Mouse (Mus musculus) heart, adult 2 months (tissue): ENCODE results near the gene Trp63.

Experiments used
- CTCF ChIP-seq: fragments of 200-600 bp; IDR thresholded peaks from 2 replicates; pipeline ENCODE4 v1.8.1; 2022; ENCODE audit warnings: antibody characterized with exemption, mild to moderate bottlenecking, moderate library complexity
- EP300 ChIP-seq: fragments of 200-500 bp; IDR thresholded peaks from 2 replicates; pipeline ENCODE4 v1.6.1; 2011; ENCODE audit warnings: low read depth, low read length, control low read depth; ENCODE audit not compliant: insufficient read depth
- POLR2A ChIP-seq: fragments of 200-500 bp; IDR thresholded peaks from 2 replicates; pipeline ENCODE4 v1.6.1; 2011; ENCODE audit warnings: mild to moderate bottlenecking, low read depth, low read length, control low read depth; ENCODE audit not compliant: insufficient read depth

- TF ChIP-seq CTCF: no peak
- no peak for TF ChIP-seq POLR2A
- no peak for TF ChIP-seq EP300
Measured at GRCm38 (mm10) chr16:25737623-25738050, 54.1 kb downstream of the Trp63 start.
